Mouse (Mus musculus) testis, postnatal 14 days (tissue): ENCODE results near the gene Cdk4.
A peak's percentile ranks its signal among the peaks of the same experiment; 100 is the strongest.

Experiments
- DNase-seq: peaks from one replicate; pipeline ENCODE4 v3.0.0; 2021; ENCODE audit warnings: low spot score

The Cdk4 gene

DNA sequence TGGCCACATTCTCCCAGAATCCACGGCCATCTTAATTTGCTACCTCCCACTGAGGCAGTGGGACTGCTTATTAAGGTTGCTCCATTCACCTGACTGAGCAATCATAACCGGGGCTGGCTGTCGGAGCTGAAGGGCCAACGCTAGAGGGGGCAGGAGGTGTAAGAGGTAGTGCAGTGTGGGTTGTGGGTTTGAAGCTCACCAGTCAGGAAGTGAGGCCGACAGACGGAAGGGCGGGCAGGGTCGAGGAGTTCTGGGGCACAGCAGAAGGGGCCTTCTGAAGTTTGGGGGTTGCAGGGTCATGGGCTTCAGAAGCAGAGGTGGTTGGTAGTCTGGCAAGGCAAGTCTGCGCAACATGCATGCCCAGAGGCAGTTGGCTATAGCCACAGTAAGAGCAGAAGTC lies 11.7 kb downstream of the Cdk4 start, which contains the start of gene Agap2:
TSS of gene Agap2 (plus strand) at position 205 of the 400 bp plus-strand sequence.
- no peak for DNase-seq

DNA sequence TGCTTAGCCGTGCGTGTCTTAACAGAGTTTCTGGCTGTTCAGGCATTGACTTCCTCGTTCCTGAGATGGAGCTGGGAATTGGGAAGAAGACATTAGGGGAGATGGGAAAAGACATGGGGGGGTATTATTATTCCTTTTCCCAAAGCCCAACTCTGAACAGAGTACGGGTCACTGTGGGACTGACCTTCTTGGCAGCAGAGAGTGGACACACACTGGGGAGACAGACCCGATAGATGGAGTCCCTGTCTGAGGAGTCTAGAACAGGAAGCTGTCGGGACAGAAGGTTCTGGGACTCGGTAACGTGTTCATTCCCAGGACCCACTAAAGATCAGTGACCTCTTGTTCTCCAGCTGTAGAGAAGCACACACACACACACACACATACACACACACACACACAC lies 12.3 kb downstream of the Cdk4 start:
- no peak for DNase-seq

DNA sequence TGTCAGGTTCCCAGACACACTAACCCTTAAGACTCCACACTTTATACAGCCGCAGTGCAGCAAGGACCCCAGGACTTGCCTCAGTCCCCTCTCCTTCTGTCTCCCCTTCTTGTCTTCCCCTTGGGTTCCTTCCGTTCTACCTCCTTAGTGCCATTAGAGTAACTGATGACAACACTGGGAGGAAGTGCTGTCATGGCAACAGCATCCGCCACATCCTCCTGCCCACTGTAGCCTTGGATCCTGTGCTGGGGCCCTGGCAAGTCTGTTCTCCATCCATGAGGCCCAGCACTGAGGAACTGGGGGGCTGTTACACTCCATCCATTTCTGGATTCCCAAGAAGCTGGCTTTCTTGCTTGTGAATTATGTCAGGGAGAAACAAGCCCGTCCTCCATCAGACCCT lies 12.7 kb downstream of the Cdk4 start:
- no peak for DNase-seq

DNA sequence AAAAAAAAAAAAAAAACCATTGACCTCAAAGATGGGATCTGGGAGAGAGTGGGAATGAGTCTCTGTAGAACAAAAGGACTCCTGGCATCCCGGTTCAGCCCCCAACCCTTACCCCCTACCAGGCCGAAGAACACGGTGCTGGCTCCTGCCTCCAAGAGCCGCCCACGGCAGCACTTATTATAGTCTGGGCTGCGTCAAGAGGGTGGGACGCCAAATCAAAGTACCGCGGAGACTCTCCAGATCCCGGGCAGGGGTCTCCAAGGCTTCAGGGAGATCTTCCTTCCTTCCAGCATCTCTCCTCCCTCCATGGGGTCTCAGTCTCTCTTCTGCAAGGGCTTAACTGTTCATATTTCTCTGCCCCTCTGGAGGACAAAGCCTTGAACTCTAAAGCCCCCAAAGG lies 14.2 kb downstream of the Cdk4 start:
- DNase-seq: no peak

DNA sequence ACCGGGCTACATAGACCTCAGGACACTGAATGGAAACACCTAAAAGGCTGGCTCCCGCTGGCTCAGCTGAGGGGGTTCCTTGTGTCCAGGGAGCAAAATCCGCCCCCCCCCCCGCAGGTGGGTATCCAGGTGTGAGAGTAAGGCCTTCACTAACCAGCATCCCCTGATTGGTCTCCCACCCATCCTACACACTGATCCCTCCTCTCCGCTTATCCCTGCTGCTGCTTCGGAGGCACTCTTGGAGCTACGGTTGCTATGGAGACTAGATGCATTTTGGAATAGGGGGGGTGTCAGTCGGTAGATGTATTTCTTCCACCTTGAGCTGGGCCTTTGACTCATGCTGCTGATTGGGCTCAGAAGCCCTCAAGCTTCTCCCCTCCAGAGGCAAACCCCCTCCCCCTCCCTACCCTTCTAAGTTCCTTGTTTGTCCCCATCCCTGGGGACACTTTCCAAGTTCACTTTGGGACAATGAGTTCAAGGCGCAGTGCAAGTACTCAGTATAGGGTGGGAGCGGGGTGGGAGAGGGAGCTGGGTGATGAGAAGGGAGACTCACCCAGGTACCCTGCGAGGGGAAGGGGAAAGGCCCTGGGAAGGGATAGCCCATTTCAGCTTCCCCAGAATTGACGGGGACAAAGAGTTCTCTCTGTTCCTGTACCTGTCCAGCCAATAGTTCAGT lies 14.8 kb downstream of the Cdk4 start:
- DNase-seq: no peak

DNA sequence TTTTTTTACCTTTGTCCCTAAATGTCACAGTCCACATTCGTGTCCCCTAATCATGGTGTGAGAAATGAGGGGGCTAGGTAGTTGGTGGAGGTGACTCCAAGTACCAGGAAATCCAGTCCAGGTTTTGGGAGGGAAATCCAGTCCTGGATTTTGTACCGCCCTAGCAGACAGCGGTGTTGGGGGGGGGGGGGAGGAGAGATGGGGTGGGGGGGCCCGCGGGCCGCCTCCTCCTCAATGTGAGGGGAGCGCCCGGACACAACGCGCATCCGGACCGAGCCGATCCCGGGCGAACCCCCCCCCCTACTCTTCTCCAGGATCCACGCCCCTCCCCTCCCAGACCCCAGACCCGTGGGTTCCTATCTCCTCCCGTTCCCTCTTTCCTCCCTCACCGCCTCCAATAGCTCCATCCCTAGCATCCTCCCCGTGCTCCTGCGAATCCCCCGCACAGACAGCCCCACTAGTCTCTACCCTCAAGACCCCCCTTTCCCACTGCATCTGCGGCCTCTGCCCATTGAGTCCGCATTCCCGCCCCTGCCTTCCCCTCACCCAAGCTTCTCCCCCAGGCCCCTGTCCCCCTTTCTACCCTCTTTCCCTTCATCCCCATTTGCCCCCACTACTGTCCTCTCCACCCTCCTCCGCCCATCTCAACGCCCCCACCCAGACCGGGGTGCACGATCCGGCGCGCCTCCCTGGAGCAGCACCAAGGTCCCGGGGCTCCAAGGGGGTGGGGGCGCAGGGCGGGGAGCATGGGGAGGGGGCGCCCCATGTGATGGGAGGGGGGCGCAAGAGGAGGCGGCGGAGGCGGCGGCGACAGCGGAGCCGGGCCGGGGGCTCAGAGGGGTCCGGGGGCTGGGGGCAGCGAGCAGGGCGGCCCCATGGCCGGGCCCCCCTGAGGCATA lies 15.6 kb downstream of the Cdk4 start:
- DNase-seq: no peak

DNA sequence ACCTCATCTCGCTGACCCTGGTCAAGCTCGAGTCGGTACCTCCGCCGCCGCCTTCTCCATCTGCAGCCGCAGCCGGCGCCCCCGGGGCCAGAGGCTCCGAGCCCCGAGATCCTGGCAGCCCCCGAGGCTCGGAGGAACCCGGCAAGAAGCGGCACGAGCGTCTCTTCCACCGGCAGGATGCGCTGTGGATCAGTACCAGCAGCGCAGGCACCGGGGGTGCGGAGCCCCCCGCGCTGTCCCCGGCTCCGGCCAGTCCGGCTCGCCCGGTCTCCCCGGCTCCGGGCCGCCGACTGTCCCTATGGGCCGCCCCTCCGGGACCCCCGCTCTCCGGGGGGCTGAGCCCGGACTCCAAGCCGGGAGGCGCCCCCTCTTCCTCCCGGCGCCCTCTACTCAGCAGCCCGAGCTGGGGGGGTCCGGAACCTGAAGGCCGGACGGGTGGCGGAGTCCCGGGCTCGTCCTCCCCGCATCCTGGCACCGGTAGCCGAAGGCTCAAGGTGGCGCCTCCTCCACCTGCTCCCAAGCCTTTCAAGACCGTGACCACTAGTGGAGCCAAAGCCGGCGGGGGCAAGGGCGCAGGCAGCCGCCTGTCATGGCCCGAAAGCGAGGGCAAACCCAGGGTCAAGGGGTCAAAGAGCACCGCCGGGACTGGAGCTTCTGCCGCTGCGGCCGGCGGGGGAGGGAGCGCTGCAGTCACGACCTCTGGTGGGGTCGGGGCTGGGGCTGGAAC lies 16.5 kb downstream of the Cdk4 start:
- DNase-seq: no peak

DNA sequence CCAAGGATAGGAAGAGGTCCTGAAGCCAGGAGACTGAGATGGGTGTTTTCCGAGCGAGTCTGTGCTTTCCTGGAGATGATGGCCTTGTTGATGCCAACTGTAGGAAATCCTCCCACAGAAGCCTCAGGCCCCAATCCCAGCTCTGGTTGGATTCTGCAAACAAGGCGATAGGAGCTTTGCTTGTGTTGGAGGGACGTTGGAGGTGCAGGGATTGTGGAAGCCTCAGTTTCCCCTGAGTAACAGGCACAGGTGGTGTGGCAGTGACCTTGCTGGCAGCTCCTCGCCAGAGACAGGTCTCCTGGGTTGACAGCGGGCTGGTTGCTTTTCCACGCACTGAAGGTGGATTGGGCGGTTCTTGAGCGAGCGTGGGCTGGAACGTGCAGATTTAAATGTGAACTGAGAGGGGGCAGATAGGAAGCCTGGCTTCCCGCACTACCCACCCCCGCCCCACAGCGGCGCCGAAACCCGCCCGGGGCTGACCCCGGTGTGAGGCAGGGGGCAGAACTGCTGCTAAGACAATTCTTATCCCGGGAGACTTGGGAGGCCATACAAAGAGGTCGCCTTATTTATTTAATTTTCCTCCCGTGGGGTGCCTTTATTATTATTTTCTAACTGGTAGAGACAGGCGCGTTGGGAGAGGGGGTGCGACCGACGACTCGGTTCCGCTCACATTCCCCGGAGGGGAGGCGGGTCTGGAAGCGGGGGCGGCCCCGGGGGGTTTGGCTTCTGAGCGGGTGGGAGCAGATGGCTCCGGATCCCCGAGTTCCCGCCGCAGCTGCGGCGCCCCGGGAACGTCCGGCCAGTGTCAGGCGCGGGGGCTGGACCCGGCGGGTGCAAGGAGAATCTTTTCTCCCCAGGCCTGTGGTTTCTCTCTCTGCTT lies 17.8 kb downstream of the Cdk4 start:
- DNase-seq: no peak

DNA sequence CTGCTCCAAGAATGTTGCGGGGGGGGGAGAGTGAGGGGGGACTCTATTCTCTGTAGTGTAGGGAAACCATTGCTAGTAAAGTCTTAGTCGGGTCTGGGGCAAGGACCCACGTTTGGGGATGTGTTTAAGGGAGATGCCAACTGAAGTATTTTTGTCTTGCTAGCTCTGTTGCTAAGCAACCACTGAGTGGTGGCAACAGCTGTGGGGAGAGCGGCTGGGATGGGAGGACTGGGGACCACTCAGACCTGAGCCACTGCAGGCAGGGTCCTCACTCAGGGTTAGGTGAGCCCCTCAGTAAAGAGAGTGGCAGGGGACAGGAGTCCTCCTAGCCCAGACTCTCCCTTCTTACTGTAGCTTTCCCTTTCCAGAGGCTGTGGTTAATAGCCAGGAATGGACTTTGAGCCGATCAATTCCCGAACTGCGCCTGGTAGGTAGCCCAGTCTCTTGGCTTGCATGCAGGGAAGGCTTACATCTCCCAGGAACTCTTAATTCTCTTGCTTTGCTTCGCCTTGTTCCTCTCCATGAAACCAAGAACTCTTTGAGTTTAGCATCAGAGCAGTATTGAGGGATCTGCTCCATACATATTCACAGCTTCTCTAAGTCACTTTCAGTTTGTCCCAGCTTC lies 18.8 kb downstream of the Cdk4 start:
- DNase-seq: no peak

DNA sequence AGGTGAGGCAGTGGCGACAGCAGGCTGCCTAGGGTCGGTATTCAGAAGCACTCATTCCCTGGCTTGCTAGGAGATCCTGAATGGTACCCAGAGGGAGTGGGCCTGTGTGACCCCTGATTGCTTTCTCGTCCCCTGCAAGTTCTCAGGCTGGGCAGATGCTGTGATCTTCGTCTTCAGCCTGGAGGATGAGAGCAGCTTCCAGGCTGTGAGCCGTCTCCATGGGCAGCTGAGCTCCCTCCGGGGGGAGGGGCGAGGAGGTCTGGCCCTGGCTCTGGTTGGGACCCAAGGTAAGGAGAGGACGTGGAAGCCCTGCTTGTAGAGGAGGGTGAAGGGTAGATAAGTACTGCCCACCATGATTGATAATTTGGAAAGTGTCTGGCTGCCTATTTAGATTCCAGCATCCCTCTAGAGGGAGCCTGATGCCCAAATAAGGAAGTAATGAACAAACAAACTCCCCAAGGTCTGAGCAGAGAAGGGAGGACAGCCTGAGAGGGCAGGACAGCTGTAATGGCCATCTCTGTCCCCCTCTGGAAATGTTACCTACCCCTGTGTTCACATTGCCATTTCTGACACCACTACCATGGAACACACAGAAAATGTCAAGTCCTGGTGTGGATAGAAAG lies 20.1 kb downstream of the Cdk4 start:
- DNase-seq: no peak

DNA sequence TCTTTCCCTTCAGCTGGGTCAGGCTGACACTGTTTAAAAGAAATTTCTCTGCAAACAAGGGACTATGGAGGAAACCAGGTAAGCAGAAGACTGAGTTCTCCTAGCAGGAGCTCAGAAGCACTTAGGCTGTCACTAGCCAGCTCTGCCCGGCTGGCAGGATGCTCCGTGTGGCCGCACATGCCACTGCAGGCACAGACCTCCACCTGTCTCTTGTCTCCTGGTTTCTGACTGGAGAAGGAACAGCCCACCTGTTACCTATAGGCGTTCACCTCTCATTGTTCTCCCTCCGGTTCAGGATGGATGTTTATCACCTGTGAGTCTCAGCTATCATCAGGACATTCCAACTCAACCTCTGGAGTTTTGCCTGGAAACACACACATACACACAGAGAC lies 20.6 kb downstream of the Cdk4 start:
- no peak for DNase-seq

DNA sequence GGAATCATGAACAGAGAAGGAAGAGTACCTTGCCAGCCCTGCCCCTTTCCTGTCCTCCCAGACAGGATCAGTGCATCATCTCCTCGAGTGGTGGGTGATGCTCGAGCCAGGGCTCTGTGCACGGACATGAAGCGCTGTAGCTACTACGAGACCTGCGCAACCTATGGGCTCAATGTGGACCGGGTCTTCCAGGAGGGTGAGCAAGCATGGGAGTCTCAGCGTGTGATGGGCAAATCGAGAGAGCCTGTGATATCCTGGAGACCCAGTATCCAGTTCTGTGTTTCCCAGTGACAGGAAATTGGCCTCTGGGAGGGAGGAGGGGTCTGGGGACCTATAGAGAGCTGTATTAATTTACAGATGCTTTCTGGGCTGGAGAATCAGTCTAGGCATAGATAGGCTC lies 21.7 kb downstream of the Cdk4 start:
- no peak for DNase-seq

DNA sequence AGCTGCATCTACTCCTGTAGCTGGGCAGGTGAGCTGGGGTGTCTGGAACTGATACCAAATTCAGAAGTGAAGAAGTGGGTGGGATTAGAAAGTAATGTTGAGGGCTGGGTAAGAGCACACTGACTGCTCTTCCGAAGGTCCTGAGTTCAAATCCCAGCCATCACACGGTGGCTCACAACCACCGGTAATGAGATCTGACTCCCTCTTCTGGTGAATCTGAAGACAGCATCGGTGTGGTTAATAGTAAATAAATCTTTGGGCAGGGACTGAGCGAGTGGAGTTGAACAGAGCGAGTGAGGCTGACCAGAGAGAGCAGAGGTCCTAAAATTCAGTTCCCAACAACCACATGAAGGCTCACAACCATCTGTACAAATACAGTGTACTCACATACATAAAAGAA lies 22.3 kb downstream of the Cdk4 start:
- peak; percentile 3 for DNase-seq

DNA sequence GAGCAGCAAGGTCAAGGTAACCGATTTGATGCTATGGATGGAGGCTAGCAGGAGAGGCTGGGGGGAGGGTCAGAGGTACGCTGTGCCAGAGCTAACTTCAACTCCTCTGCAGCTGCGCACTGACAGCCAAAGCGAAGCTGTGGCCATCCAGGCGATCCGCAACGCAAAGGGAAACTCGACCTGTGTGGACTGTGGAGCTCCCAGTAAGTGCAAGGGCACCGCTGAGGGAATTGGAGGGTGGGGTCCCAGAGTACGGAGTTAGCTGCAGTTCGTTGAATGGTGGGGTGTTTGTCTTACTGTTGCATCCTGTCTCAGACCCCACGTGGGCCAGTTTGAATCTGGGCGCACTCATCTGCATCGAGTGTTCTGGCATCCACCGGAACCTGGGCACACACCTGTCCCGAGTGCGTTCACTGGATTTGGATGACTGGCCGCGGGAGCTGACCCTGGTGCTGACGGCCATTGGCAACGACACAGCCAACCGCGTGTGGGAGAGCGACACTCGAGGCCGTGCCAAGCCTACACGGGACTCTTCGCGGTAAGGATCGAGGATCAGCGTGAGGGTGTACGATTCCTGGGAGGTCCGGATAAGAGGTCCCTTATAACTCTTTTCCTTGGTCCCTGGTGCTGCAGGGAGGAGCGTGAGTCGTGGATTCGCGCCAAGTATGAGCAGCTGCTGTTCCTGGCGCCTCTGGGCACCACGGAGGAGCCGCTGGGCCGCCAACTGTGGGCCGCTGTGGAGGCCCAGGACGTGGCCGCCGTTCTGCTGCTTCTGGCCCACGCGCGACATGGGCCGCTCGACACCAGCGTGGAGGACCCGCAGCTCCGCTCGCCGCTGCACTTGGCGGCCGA lies 27.5 kb downstream of the Cdk4 start:
- DNase-seq: no peak

DNA sequence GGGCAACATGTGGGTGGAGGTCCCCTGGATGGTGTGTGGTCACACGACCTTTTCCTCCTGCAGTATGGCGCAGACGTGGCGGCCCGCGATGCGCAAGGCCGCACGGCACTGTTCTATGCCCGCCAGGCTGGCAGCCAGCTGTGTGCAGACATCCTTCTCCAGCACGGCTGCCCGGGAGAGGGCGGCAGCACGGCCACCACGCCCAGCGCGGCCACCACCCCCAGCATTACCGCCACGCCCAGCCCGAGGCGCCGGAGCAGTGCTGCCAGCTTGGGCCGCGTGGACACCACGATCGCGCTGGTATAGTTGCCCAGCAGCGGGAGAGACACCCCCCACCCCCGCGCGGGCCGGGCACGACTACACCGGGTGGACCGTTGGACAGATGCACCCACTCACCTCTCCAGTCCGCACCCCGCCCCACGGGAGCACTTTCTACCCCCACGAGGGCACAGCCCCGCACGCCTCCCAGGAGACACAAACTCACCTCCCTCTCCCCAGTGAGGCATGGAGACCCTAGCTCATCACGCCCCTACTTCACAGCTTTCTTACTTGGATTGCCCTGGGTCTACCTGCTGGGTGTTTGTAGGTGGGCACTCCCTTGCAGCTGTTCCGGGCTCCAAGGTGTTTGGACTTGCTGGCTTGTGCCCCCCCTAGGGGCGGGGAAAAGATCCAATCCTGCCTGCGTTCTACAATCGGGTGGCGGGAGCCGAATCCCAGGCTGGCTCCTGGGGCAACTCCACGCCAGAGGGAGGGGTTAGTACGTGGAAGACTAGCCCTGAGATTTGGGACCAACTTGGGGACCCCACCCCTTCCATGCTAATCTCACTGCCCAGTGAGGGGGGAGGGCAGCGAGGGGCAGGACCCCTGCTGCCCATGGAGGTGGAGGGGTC lies 28.4 kb downstream of the Cdk4 start:
- DNase-seq: no peak

DNA sequence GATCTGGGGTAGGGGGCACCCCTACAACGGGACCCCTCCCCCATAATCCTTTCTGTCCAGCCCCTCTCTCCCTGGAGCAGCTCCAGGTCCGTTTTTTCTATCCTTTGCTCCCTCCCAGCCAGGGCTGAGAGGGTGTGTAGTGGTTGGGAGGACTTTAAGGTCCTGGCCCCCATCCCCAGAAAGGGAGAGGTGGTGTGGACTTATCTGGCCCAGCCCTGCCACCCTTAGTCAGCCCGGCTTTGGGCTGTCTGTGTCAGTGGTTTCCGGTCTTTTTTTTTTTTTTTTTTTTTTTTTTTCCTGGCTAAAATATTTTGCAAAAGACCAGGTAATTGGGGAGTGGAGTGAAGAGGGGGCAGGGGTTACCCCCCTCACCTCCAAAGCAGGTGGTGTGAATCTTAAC lies 29.4 kb downstream of the Cdk4 start:
- no peak for DNase-seq

DNA sequence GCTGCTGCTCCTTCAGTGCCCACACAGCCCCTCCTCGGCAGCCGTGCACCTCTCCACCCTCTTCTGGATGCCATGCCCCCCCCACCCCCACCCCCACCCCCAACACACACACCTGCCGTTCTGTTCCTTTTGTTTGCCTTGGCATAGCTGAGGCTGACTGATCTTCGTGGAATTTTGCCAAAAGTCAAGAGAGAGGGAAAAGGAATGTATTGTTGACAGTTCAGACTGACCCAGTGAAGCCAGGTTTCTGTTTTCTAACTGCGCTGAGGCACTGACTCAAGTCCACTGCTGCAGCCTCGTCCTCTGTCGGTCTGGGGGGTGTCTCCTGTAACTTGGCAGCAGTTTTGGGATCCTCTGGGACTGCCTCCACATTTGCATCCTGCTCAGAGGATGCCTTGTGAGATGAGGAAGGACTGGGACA lies 31.1 kb downstream of the Cdk4 start:
- DNase-seq: no peak

DNA sequence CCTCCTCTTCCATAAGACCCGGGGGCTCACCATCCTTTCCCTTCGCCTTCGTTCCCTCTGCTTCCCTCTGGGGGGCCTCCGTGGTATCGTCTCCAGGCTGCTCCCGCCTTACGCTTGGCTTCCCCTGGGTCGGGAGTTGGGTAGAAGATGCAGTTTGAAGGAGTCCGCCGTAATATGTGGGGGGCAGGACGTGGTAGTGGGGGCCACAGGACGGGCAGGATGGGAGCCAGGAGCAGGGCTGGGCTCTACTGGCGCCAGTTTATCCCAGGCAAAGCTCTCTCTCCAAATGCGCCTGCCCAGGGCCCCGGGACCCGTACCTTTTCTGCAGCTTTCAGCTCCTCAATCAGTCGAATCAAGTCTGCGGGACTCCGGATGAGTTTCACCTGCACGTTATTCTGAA lies 35.2 kb downstream of the Cdk4 start:
- no peak for DNase-seq

DNA sequence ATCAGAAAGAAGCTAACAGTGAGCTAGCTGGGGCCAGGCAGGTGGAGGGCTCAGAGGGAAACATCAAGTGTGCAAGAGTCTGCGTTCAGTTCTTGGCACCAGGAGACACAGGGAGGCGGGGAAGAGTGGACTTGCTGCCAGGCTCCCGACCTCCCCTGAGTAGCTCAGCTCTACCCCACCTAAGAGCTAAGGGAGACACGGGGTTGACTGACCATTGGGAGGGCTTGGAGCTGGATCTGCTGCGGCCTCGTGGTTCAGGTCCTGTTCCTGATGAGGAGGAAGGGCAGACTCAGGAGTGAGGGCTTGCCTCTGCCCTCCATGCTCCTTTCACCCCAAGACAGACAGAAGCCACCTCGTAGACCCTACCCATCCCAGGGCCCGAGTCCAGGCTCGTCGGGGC lies 35.9 kb downstream of the Cdk4 start:
- no peak for DNase-seq
